ENCODE assay signal across 8 mouse cellular contexts in genomic region chr4:141534947-141535680, GRCm38 (mm10). TPM values are rescaled to one million over a fixed set of nuclear protein-coding genes. Genes with fewer than 3 reads are reported as not detected.
DNase-seq lines count a peak whose midpoint lies in the region; ATAC-seq and TF ChIP-seq lines count a peak whose summit lies in the region.

No protein-coding gene starts in this region.

- H3K27ac ChIP-seq in ES-Bruce4 (ENCODE audit: insufficient read depth, low read length), result no peak overlapping the region
- no peak overlapping the region for H3K27ac ChIP-seq in bone marrow macrophage, adult 2 months (ENCODE audit: insufficient read depth, low read depth, low read length)
- H3K27ac ChIP-seq in heart, embryonic 16.5 days (ENCODE audit: low read length), result peak overlapping the region; percentile 99

- no peaks in the 10 kb centered on the region for H3K27me3 ChIP-seq in ES-Bruce4 (ENCODE audit: control insufficient read depth, insufficient read depth, low read length, poor library complexity, severe bottlenecking)
- no peaks in the 10 kb centered on the region for H3K27me3 ChIP-seq in heart, embryonic 16.5 days (ENCODE audit: control insufficient read depth, insufficient read depth, low read length)

- no peak overlapping the region for H3K9ac ChIP-seq in ES-Bruce4 (ENCODE audit: low read depth, poor library complexity, severe bottlenecking)
- H3K9ac ChIP-seq in heart, embryonic 16.5 days (ENCODE audit: low read length), result peak overlapping the region; percentile 95

- DNase-seq in kidney, postnatal 36 days, result peak; percentile 59 to 71
- peak; percentile 68 for DNase-seq in lung, postnatal 25 days (ENCODE audit: low spot score)
- DNase-seq in retina, postnatal 1 day, result peak; percentile 87
- peak; percentile 56 to 58 for DNase-seq in thymus, postnatal 36 days

- no peak overlapping the region for H3K4me3 ChIP-seq in ES-Bruce4 (ENCODE audit: low read depth, low read length)
- peak overlapping the region; percentile 73; the same call in 1 of the 2 replicates for H3K4me3 ChIP-seq in bone marrow macrophage, adult 2 months (ENCODE audit: insufficient read depth, low read length)
- H3K4me3 ChIP-seq in heart, embryonic 16.5 days (ENCODE audit: low read length), result peak overlapping the region; percentile 97

- peak; percentile 64 for ATAC-seq in erythroblast, adult 5-6 weeks (replicated peaks; ENCODE audit: low FRiP score, poor library complexity, severe bottlenecking)
- no peak for ATAC-seq in heart, embryonic 16.5 days (replicated peaks; ENCODE audit: extremely low read depth, insufficient read depth, low FRiP score)

- TF ChIP-seq CTCF in ES-Bruce4 (IDR thresholded peaks at IDR 0.05; ENCODE audit: low read depth, low read length), result peak; percentile 11
- TF ChIP-seq CTCF in bone marrow macrophage, adult 2 months (IDR thresholded peaks at IDR 0.05; ENCODE audit: low read depth, low read length), result peak; percentile 33

- H3K36me3 ChIP-seq in ES-Bruce4 (ENCODE audit: control insufficient read depth, insufficient read depth, low read length, poor library complexity, severe bottlenecking), result no peaks in the 10 kb centered on the region
- peaks cover 2% of the 10 kb centered on the region; the same call in 1 of the 2 replicates for H3K36me3 ChIP-seq in heart, embryonic 16.5 days (ENCODE audit: control insufficient read depth, insufficient read depth)

- no peaks in the 10 kb centered on the region for H3K9me3 ChIP-seq in ES-Bruce4 (replicated peaks; ENCODE audit: control insufficient read depth, insufficient read depth, low read length, poor library complexity, severe bottlenecking)
- no peaks in the 10 kb centered on the region for H3K9me3 ChIP-seq in heart, embryonic 16.5 days (replicated peaks; ENCODE audit: control insufficient read depth, low read length)

- peaks cover 5% of the 10 kb centered on the region for H3K4me1 ChIP-seq in ES-Bruce4 (ENCODE audit: control insufficient read depth, insufficient read depth, low read length)
- H3K4me1 ChIP-seq in bone marrow macrophage, adult 2 months (ENCODE audit: control insufficient read depth, insufficient read depth, low read length), result peaks cover 24% of the 10 kb centered on the region
- peaks cover 31% of the 10 kb centered on the region for H3K4me1 ChIP-seq in heart, embryonic 16.5 days (ENCODE audit: control insufficient read depth, insufficient read depth, low read length)

- TF ChIP-seq EP300 in ES-Bruce4 (IDR thresholded peaks at IDR 0.05; ENCODE audit: insufficient read depth, low read depth, low read length), result no peak

- TF ChIP-seq POLR2A in ES-Bruce4 (IDR thresholded peaks at IDR 0.05; ENCODE audit: insufficient read depth, low read length), result no peak
- no peak for TF ChIP-seq POLR2A in bone marrow macrophage, adult 2 months (IDR thresholded peaks at IDR 0.05; ENCODE audit: borderline replicate concordance, low read depth, low read length)

- peak overlapping the region; percentile 84 for H3K4me2 ChIP-seq in heart, embryonic 16.5 days (ENCODE audit: low read depth, low read length)

- 25% methylated on average over 9 of the region's 11 CpGs for WGBS in heart, embryonic 16.5 days

RNA-seq across cellular contexts. Expression of gene Spen, which starts 3.3 kb away (rescaled TPM):
- 39.6 and 46.9 TPM in 2 replicates for polyA plus RNA-seq in ES-Bruce4 (2011; ENCODE audit: insufficient read depth, insufficient read length, low read depth, missing spikeins)
- 23.6 and 29.2 TPM in 2 replicates for polyA plus RNA-seq in bone marrow macrophage, adult 2 months (2012; ENCODE audit: insufficient read depth, insufficient read length, missing spikeins)
- 38.0 and 60.7 TPM in 2 replicates for total RNA-seq in erythroblast, adult 5-6 weeks (2015; ENCODE audit: low replicate concordance)
- total RNA-seq in erythroblast, adult 5-6 weeks (2017; ENCODE audit: low replicate concordance), result 35.6 and 63.0 TPM in 2 replicates
- 5.2 and 7.1 TPM in 2 replicates for polyA plus RNA-seq in heart, embryonic 16.5 days (2015; fragmentation: Nextera tagmentation; extraction: Ambion mirVana)
